Mouse (Mus musculus): ENCODE data around the gene Slc16a8. TPM values are rescaled to one million over a fixed set of nuclear protein-coding genes. Genes with fewer than 3 reads are reported as not detected.
A peak's percentile ranks its signal among the peaks of the same experiment; 100 is the strongest.
"Not testable (repeated sequence)": the region's sequence is repeated elsewhere in the genome, so short reads cannot be mapped to it uniquely, and the experiment has no call there.

The Slc16a8 gene
- polyA plus RNA-seq, 1 experiment from 2014 or later: 0.60 TPM

GRCm38 (mm10) chr15:79243234-79244042, 11.1 kb downstream of the Slc16a8 start:
- Histone ChIP-seq H3K4me1 (replicated peaks) (peaks cover 24% of the 10 kb centered on the region), H3K4me3 (no peak overlapping the region), H3K4me2 (no peak overlapping the region), H3K9ac (no peak overlapping the region; the same call in 1 of the 2 replicates), H3K9me3 (replicated peaks) (no peaks in the 10 kb centered on the region), H3K27me3 (no peaks in the 10 kb centered on the region), H3K36me3 (peaks cover 56% of the 10 kb centered on the region), H3K27ac (peak overlapping the region; percentile 97)
- 11% methylated on average over 10 of the region's 10 CpGs for WGBS
- peak; percentile 95 for ATAC-seq (replicated peaks; ENCODE audit: insufficient number of reproducible peaks, insufficient read depth, low FRiP score, low read depth)

GRCm38 (mm10) chr15:79242574-79243233, 11.9 kb downstream of the Slc16a8 start:
- WGBS: 53% methylated on average over 13 of the region's 13 CpGs
- Histone ChIP-seq H3K9me3 (replicated peaks) (no peaks in the 10 kb centered on the region), H3K36me3 (peaks cover 54% of the 10 kb centered on the region), H3K27me3 (no peaks in the 10 kb centered on the region), H3K4me2 (no peak overlapping the region), H3K4me3 (no peak overlapping the region), H3K9ac (no peak overlapping the region; the same call in 1 of the 2 replicates), H3K4me1 (replicated peaks) (peaks cover 24% of the 10 kb centered on the region), H3K27ac (peak overlapping the region; percentile 86)
- no peak for ATAC-seq (replicated peaks; ENCODE audit: insufficient number of reproducible peaks, insufficient read depth, low FRiP score, low read depth)

DNA sequence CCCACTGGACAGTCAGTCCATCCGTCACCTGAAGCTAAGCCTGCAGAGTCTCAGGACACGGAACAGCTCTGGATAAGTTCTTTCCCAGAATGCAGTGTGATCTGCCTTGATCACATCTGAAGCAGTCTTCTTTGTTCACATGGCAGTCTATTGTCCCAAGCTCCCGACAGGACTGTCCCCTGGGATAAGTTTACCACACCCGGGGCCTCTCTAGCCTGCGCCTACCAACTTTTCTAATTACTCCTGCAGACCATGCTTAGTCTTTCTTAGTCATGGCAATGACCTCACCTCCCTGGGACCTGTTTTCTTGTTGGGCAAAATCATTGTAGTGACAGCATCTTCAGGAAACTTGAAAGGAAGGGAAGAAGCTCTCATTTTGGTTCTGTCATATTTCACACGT, 16.5 kb downstream of the Slc16a8 start:
- Histone ChIP-seq H3K36me3 (peaks cover 40% of the 10 kb centered on the region), H3K27me3 (no peaks in the 10 kb centered on the region), H3K9ac (no peak overlapping the region), H3K4me2 (no peak overlapping the region), H3K9me3 (replicated peaks) (no peaks in the 10 kb centered on the region), H3K4me1 (replicated peaks) (peaks cover 21% of the 10 kb centered on the region), H3K4me3 (no peak overlapping the region), H3K27ac (no peak overlapping the region)
- 84% methylated on average over 6 of the region's 6 CpGs for WGBS
- ATAC-seq (replicated peaks; ENCODE audit: insufficient number of reproducible peaks, insufficient read depth, low FRiP score, low read depth): no peak

DNA sequence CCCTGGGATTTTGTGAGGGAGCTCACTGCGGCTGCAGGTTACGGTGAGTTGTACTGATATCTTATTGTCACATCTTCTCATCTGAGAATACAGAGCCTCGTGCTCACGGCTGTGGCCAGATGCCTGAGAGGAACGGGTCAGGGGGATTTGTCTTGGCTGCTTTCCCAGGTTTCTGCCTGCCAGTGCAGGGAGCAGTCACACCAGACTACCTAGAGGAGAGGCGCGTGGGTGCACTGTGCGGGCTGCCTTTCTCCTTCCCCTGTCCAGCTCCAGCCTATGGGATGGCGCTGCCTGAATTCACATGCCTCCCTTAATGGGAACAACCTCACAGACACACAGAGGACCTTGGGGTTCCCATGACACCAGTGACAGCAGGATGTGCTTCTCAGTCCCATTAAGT, 19.3 kb downstream of the Slc16a8 start:
- Histone ChIP-seq H3K9ac (no peak overlapping the region; the same call in 1 of the 2 replicates), H3K27ac (peak overlapping the region; percentile 50), H3K9me3 (replicated peaks) (no peaks in the 10 kb centered on the region), H3K4me1 (replicated peaks) (peaks cover 17% of the 10 kb centered on the region), H3K4me2 (no peak overlapping the region), H3K27me3 (no peaks in the 10 kb centered on the region), H3K36me3 (peaks cover 28% of the 10 kb centered on the region), H3K4me3 (no peak overlapping the region)
- WGBS: 32% methylated on average over 9 of the region's 9 CpGs
- peak; percentile 84 for ATAC-seq (replicated peaks; ENCODE audit: insufficient number of reproducible peaks, insufficient read depth, low FRiP score, low read depth)

GRCm38 (mm10) chr15:79229058-79229821, 25.3 kb downstream of the Slc16a8 start, which contains the start of the genes Pick1 and Gm49486:
Gene Pick1 (plus strand): TSS chr15:79229173.
Gene Gm49486 (plus strand): TSS chr15:79229391.
- Histone ChIP-seq H3K4me3 (peak within 1 kb of the TSS; percentile 87), H3K4me1 (replicated peaks) (peaks cover 13% of the 10 kb centered on the region), H3K4me2 (peak within 1 kb of the TSS; percentile 96), H3K36me3 (peaks cover 7% of the 10 kb centered on the region; the same call in 1 of the 2 replicates), H3K9me3 (replicated peaks) (no peaks in the 10 kb centered on the region), H3K9ac (peak within 1 kb of the TSS; percentile 86), H3K27me3 (no peaks in the 10 kb centered on the region), H3K27ac (peak within 1 kb of the TSS; percentile 96)
- ATAC-seq (replicated peaks; ENCODE audit: insufficient number of reproducible peaks, insufficient read depth, low FRiP score, low read depth): peak; percentile 81
- WGBS: 1% methylated on average over 51 of the region's 51 CpGs

DNA sequence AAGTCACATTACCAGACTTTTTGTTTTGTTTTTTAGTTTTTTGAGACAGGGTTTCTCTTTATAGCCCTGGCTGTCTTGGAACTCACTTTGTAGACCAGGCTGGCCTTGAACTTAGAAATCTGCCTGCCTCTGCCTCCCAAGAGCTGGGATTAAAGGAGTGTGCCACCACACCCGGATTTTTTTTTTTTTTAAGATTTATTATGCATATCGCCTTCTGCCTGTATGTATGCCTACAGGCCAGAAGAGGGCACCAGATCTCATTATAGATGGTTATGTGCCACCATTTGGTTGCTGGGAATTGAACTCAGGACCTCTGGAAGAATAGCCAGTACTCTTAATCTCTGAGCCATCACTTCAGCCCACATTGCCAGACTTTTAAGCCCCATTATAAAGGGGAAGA, 28.8 kb downstream of the Slc16a8 start:
- peaks cover 13% of the 10 kb centered on the region for H3K4me1 ChIP-seq (replicated peaks)
- H3K36me3 ChIP-seq; H3K9ac ChIP-seq; H3K4me2 ChIP-seq; H3K4me3 ChIP-seq; H3K9me3 ChIP-seq (replicated peaks); ATAC-seq (replicated peaks; ENCODE audit: insufficient number of reproducible peaks, insufficient read depth, low FRiP score, low read depth); H3K27me3 ChIP-seq; H3K27ac ChIP-seq: not testable (repeated sequence)
- WGBS: 64% methylated on average over 2 of the region's 2 CpGs

- Histone ChIP-seq H3K27me3 (no peaks in the 10 kb centered on the region), H3K4me2 (no peak overlapping the region), H3K9me3 (replicated peaks) (no peaks in the 10 kb centered on the region), H3K36me3 (no peaks in the 10 kb centered on the region), H3K9ac (no peak overlapping the region), H3K4me1 (replicated peaks) (peaks cover 5% of the 10 kb centered on the region), H3K27ac (no peak overlapping the region), H3K4me3 (no peak overlapping the region)
- 13% methylated on average over 5 of the region's 5 CpGs for WGBS
- ATAC-seq (replicated peaks; ENCODE audit: insufficient number of reproducible peaks, insufficient read depth, low FRiP score, low read depth): peak; percentile 48
Observed at GRCm38 (mm10) chr15:79224685-79225084, 29.9 kb downstream of the Slc16a8 start.

DNA sequence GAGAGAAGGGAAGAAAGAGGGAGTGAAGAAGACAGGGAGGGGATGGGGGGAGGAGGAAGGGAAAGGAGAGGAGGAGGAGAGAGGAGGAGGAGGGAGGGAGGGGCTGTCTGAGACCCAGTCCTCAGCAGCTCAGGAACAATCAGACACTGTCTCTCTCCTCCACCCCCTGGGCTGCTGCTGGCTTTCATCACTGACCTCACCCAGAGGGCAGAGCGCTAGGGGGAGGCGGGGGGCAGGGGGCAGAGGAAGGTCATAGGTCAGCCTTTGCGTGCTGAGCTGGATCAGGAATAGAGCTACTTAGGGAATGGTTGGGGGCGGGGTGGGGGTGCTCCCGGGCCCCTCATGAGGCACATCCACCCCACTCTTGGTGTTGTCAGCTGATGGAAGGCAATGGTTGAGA, 30.9 kb downstream of the Slc16a8 start:
- WGBS: 13% methylated on average over 5 of the region's 5 CpGs
- H3K36me3 ChIP-seq: no peaks in the 10 kb centered on the region
- H3K4me3 ChIP-seq: no peak overlapping the region
- no peaks in the 10 kb centered on the region for H3K9me3 ChIP-seq (replicated peaks)
- H3K9ac ChIP-seq: no peak overlapping the region
- 0 out of 2 replicates have a peak, but pooled peaks cover 2% of the 10 kb centered on the region for H3K4me1 ChIP-seq (replicated peaks)
- no peaks in the 10 kb centered on the region for H3K27me3 ChIP-seq
- H3K4me2 ChIP-seq: no peak overlapping the region
- H3K27ac ChIP-seq: no peak overlapping the region
- ATAC-seq (replicated peaks; ENCODE audit: insufficient number of reproducible peaks, insufficient read depth, low FRiP score, low read depth): no peak

DNA sequence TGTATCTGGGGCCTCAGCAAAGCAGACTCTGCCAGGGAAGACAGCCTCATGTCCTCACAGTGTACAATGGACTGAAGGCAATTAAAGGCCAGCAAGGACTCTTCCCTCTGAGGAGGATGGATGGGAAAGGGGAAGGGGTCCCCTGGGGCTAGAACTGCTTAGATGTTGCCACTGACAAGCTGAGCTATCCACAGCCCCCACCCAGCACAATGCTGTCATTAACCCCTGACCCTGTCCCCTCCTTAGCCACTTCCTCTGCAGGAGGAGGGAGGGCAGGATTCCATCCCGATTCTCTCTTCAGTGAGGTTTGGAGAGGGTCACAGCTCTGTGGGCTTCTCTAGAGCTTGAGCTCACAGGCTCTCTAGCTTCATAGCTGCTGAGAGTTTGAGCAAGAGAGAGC, 35.0 kb downstream of the Slc16a8 start:
- no peak for ATAC-seq (replicated peaks; ENCODE audit: insufficient number of reproducible peaks, insufficient read depth, low FRiP score, low read depth)
- H3K9ac ChIP-seq: no peak overlapping the region

GRCm38 (mm10) chr15:79216191-79216590, 38.4 kb downstream of the Slc16a8 start:
- Histone ChIP-seq H3K4me2 (no peak overlapping the region), H3K36me3 (no peaks in the 10 kb centered on the region), H3K4me3 (no peak overlapping the region), H3K4me1 (replicated peaks) (no peaks in the 10 kb centered on the region), H3K27me3 (no peaks in the 10 kb centered on the region), H3K9me3 (replicated peaks) (no peaks in the 10 kb centered on the region), H3K27ac (no peak overlapping the region), H3K9ac (no peak overlapping the region)
- ATAC-seq (replicated peaks; ENCODE audit: insufficient number of reproducible peaks, insufficient read depth, low FRiP score, low read depth): no peak
- 57% methylated on average over 3 of the region's 3 CpGs for WGBS

More for the DNA sequence above, 35.0 kb downstream of the Slc16a8 start:
- no peak overlapping the region for H3K4me3 ChIP-seq
- H3K27ac ChIP-seq: no peak overlapping the region
- WGBS: 4% methylated on average over 1 of the region's 1 CpGs
- H3K4me1 ChIP-seq (replicated peaks): 0 out of 2 replicates have a peak, but pooled peaks cover 1% of the 10 kb centered on the region
- no peak overlapping the region for H3K4me2 ChIP-seq
- H3K27me3 ChIP-seq: no peaks in the 10 kb centered on the region
- no peaks in the 10 kb centered on the region for H3K36me3 ChIP-seq
- no peaks in the 10 kb centered on the region for H3K9me3 ChIP-seq (replicated peaks)

- Histone ChIP-seq H3K4me2 (no peak overlapping the region), H3K9me3 (replicated peaks) (no peaks in the 10 kb centered on the region), H3K4me1 (replicated peaks) (peaks cover 7% of the 10 kb centered on the region; the same call in 1 of the 2 replicates), H3K27ac (no peak overlapping the region), H3K36me3 (no peaks in the 10 kb centered on the region), H3K9ac (no peak overlapping the region), H3K4me3 (no peak overlapping the region), H3K27me3 (no peaks in the 10 kb centered on the region)
- WGBS: 59% methylated on average over 6 of the region's 6 CpGs
- no peak for ATAC-seq (replicated peaks; ENCODE audit: insufficient number of reproducible peaks, insufficient read depth, low FRiP score, low read depth)
Observed at GRCm38 (mm10) chr15:79213591-79213990, 41.0 kb downstream of the Slc16a8 start.

Data from heart, embryonic 15.5 days (tissue).